Mouse (Mus musculus) erythroid progenitor cell, adult 5-6 weeks (primary cell): ENCODE measurements at regions not wholly inside any gene's neighbourhood (a gene's known extent, or its start where the extent isn't known, plus 50 kb on each side); places are given as distances from the start of the nearest gene placed in this dataset.
"Not testable (repeated sequence)": the region's sequence is repeated elsewhere in the genome, so short reads cannot be mapped to it uniquely, and the experiment has no call there.

Source experiments
- ATAC-seq: replicated peaks from 2 replicates; pipeline ENCODE4 v1.8.0; 2016; ENCODE audit warnings: moderate number of reproducible peaks, mild to moderate bottlenecking, moderate TSS enrichment, inconsistent platforms; ENCODE audit not compliant: poor library complexity, low FRiP score, severe bottlenecking

DNA sequence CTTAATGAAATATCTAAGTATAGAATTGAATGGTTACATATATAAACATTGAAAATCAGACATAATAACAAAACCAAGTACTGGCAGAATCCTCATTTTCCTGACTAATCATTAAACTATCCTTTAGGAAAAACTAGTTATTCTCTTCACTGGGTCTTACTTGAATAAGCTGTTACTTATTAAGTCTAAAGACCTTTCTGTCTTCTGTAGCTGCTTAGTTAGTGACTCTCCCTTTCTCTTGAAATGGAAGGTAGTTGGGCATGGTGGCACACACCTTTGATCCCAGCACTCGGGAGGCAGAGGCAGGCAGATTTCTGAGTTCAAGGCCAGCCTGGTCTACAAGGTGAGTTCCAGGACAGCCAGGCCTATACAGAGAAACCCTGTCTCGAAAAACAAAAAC is 135.9 kb upstream of the Abcb5 start:
- ATAC-seq = not testable (repeated sequence)

- no peak for ATAC-seq
Measured at GRCm38 (mm10) chr12:119099736-119100135, 133.5 kb upstream of the Abcb5 start.

GRCm38 (mm10) chr12:119097814-119098213 is 131.6 kb upstream of the Abcb5 start:
- ATAC-seq = no peak

- ATAC-seq = no peak
Measured at GRCm38 (mm10) chr12:119094314-119094713, 128.1 kb upstream of the Abcb5 start.

- ATAC-seq = no peak
Measured at GRCm38 (mm10) chr12:119093402-119093801, 127.2 kb upstream of the Abcb5 start.

DNA sequence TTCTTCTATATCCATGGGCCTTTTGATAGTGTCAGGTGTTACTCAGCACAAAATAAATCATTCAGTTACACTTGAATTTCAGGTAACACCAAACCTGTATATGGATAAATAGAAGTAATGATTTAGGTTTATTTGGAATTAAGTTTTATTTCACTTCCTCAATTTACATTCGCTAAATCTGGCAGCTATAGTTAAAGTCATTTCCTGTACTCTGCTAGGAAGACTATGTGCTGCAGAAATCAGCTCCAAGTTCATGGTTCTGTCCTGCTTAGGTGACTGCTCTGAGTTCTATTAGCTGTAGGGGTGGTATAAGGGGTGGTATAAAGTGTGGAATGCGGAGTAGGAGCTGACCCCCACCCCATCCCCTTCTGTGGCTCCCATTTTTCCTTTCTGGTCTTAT is 123.1 kb upstream of the Abcb5 start:
- no peak for ATAC-seq

GRCm38 (mm10) chr12:119088666-119089065 is 122.4 kb upstream of the Abcb5 start:
- ATAC-seq = no peak

GRCm38 (mm10) chr12:119084814-119085213 is 118.6 kb upstream of the Abcb5 start:
- ATAC-seq = no peak

DNA sequence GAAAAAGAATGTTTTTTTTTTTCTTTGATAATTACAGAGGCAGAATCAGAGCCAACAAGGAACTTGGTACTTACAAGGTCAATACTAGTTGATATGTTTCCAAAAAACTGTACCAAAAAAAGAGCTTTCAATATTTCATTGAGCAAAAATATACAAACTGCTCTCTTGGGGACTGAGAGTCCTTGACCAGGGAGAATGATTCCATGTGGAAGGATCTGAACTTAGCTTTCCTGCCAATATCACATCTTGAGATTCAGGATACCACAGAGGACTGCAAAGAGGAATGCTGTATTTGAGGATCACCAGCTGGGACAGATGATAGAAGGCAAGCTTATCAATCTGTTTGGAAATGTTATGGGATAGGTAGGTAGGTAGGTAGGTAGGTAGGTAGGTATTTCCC is 116.6 kb upstream of the Abcb5 start:
- no peak for ATAC-seq

DNA sequence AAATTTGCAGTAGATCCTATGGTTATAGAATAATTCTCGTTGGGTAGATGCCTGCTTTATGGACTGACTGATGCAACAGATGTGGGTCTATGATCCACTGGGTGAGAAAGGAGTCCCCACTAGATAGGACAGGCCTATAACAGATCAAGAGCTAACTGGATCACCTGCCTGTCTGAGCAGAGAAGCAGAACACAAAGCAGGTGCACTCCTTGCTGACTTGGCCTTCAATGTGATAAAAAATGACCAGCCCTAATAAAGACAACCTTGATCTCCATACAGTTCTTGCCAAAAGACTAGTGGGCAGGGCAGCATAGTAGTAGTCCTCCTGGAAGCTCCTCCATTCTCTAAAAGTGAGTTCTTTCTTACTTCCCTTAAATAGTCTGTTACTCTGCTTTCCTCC is 109.6 kb upstream of the Abcb5 start:
- no peak for ATAC-seq

DNA sequence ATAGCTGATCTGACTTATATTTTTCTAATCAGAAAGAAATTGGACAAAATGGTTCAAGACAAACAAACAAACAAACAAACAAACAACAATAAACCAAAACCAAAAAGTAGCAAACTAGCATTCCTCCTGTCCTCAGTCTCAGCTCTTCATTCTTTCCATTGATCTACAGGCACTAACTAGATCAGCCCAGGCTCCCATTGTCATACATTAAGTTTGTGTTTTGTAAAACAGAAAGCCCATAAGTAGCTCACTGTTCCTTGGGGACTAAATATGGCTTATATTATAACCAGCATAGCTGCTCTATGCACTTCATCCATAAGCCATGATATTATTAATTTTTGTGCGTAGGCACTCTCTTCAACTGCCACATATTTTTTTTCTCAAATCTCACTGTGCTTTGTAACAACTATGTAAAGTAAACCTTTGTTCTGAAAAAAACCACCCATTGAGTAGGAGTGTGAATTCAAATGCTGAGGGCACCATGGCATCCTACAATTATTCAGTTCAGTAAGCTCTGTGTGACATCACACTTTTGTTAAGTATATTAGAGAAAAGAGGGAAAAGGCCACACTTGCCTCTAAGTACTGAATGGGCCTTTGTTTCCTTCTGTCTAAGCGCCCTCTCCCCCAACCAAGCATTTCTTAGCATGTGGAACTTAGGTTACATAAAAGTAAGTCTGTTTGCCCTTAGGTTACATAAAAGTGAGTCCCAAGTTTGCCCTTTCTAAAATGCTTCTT is 108.7 kb upstream of the Abcb5 start:
- ATAC-seq = no peak

- no peak for ATAC-seq
Measured at GRCm38 (mm10) chr12:119074147-119074546, 107.9 kb upstream of the Abcb5 start.

- no peak for ATAC-seq
Measured at GRCm38 (mm10) chr12:119070963-119071362, 104.7 kb upstream of the Abcb5 start.

GRCm38 (mm10) chr12:119070446-119070845 is 104.2 kb upstream of the Abcb5 start:
- no peak for ATAC-seq

DNA sequence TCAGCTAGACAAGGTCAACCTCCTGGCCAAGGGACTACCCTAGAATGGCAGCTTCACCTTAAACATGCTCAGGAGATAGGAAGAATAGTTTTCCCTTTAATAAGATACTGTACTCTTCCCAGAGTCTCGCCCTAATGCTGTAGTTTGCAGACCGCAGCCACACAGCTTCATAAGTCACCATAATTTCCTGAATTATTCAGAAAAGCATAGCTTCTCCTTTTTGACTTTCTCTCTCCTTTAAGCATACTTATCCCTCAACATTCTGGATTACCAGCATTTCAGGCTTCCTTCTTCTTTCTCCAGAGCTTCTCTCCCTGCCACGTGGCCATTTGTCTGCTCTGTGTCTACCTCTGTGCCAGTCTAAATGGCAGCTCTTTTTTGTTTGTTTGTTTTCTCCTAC is 103.5 kb upstream of the Abcb5 start:
- ATAC-seq = no peak

DNA sequence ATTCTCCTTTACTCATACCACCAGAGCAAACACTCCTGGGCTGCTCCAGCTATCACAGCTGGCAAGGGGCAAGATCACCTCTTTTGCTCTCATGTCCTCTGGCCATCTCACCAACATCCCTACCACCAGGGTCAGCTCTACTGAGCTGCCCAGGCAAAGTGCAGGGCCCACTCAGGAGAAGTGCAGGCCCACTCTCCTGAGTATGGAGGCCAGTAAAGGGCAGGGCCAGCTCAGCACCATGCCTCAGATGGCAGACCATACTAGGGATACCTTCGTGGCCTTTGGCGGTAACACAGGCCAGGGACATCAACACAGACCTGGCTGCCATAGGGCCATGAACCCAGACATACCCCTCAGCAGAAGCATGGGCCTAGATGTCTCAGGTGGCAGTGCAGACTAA is 101.9 kb upstream of the Abcb5 start:
- ATAC-seq = peak; percentile 40

- no peak for ATAC-seq
Measured at GRCm38 (mm10) chr12:119062931-119063330, 96.7 kb upstream of the Abcb5 start.

DNA sequence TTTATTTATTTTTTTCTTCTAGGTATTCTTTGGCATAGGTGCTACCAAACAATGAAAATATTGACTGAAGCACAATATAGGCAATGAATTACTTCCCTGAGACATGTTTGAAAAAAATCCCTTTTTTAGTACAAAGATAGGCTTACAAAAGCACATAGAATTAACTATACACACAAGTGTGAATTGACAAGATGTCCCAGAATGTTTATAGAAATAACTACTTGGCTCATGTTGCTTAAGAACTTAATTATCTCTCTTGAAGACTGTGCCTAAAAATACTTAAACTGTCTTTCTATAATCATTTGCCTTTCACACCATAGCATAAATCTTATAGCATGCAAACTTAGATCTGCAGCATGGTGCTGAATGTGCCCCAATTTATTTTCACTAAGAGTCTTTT is 96.3 kb upstream of the Abcb5 start:
- ATAC-seq = no peak

- ATAC-seq = no peak
Measured at GRCm38 (mm10) chr12:119054560-119054959, 88.3 kb upstream of the Abcb5 start.

DNA sequence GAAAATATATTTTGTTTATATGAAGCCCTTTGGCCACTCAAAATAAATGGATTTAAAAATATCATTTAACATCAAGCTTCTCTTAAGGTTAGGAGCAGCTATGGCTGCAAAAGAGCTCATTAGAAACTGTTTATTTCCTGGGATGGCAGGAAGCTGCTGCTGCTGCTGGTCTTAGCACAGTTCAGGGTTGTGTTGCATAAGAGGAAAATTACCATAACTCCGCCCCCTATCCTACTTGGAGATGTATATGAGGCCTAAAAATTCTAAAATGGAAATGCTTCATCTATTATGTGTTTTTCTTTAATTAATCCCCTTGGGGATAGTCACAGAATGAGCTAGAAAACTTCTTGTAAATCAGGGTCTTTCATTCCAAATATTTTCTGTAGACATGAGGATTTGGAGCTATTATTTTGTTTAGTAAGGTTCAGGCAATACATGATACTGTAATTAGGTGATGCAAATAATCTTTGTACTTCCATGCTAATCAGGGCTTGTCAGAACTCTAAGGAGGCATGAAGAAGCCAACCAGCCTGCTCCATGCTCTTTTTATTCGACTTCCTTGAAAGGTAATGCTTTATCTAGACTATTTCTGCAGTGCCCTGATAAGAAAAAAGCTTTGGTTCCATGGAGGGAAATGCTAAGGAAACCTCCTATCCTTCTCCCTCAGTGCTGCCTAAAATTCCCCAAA is 85.6 kb upstream of the Abcb5 start:
- ATAC-seq = no peak

DNA sequence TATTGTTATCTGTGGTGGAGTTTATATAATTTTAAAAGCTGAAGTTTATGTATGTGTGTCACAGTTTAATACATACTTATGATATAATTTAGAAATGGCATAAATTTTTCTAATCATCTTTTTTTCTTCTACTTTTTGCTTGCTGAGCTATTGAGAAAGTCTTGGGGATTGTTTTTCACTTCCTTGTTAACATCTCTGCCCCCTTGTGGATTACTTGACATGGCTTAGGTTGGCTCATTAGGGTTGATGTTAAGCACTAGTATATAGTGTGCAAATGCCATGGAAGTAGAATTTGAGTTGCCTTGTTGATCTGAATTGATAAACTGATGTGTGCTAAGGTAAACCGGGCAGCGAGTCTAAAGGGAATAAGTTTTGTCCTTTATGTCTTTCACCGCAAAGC is 72.1 kb upstream of the Abcb5 start:
- no peak for ATAC-seq

- ATAC-seq = no peak
Measured at GRCm38 (mm10) chr12:119034828-119035227, 68.6 kb upstream of the Abcb5 start.
